Mouse (Mus musculus) right cerebral cortex, postnatal 25 days (tissue): ENCODE measurements around the gene Lgmn.

Experiments
- DNase-seq: peaks from one replicate; pipeline ENCODE4 v3.0.0; 2022

Lgmn gene

GRCm38 (mm10) chr12:102439632-102440023 lies at the start of gene Lgmn:
Gene Lgmn (minus strand): TSS chr12:102439813.
- peak; percentile 98 for DNase-seq

- no peak for DNase-seq
Observed at GRCm38 (mm10) chr12:102484946-102485345, 45.3 kb upstream of the Lgmn start.

GRCm38 (mm10) chr12:102480481-102480880 lies 40.9 kb upstream of the Lgmn start:
- DNase-seq: no peak

DNA sequence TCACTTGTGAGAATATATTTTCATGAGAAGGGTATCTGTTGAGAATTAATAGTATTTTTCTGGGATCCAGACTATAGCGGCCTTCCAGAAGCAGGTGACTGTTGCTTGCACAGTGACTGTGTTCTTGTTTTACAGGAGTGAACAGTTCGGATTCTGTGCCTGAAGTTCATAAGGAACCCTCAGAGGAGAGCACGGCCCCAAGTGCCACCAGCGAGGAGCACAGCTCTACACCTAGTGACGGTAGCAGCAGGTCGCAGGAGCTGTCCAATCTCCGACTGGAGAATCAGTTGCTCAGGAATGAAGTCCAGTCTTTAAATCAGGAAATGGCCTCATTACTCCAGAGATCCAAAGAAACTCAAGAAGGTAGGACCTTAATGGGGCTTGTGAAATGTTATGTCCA lies 34.8 kb upstream of the Lgmn start:
- DNase-seq: no peak

DNA sequence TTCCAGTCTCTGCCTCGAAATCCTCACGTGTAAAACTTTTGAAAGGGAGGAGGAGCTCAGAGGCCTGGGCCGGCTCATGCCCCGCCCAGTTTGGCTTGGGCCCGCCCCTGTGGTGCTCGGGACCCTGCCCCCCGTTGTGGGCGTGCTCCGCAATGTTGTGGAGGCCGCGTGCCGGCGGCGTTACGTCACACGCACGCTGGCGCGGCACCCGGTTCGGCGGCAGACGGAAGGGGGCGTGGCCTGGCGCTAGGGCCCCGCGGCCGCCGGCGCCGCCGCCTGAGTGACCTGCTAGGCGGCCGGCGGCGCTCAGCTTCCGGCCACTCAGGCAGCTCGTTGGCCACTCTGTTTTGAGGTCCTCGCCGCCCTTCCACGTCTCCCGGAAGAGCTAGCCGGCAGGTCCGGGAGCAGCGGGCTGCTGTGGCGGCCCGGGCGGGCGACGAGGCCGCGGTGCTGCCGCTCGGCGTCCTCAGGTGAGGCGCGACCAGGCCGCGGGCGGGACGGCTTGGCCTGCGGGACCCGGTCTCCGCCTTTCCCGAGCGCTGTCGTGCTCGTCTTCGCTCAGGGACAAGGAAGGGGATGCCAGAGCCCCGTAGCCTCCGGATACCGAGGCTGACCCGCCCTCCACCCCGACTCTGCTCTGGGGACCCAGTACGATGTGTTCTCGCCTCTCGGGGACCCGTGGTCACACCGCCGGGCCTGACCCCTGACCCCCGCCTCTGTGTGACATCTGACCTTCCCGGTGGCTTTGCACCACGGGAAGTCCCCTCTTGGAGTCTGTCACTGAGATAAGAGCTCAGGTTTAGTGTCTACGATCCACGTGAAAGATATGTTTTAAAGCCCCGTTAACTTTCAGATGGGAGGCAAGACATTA lies 29.5 kb upstream of the Lgmn start, which contains the start of gene Golga5:
Gene Golga5, plus strand, starts transcription at position 242 of the 871 bp plus-strand sequence.
- peak; percentile 98 for DNase-seq

DNA sequence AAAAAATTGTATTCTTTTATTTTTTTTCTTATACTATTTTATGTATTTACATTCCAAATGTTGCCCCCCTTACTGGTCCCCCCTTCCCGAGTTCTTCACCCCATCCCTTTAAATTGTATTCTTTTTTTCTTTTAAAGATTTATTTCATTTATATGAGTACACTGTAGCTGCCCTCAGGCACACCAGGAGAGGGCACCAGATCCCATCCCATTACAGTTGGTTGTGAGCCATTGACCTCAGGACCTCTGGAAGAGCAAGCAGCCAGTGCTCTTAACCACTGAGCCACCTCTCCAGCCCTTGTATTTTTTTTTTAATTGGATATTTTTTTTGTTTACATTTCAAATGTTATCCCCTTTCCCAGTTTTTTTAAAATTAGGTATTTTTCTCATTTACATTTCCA lies 28.5 kb upstream of the Lgmn start:
- DNase-seq: no peak

DNA sequence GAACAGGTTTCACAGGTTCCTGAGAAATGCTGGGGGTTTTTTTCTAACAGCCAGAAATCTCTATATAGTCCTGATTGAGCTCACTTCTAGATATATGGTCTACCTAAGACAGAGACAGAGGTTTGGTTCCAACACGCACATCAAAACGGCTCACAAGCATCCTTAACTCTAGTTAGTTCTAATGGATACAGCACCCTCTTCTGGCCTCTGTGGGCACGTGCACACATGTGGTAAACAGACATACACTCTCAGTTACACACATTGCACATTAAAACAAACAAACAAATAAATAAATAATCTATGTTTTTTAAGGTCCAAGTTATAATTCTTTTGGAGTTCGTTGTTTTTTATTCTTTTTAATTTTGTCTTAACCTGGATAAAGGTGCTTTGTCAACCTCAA lies 25.0 kb upstream of the Lgmn start:
- DNase-seq: no peak

- DNase-seq: no peak
Observed at GRCm38 (mm10) chr12:102461177-102461576, 21.6 kb upstream of the Lgmn start.

DNA sequence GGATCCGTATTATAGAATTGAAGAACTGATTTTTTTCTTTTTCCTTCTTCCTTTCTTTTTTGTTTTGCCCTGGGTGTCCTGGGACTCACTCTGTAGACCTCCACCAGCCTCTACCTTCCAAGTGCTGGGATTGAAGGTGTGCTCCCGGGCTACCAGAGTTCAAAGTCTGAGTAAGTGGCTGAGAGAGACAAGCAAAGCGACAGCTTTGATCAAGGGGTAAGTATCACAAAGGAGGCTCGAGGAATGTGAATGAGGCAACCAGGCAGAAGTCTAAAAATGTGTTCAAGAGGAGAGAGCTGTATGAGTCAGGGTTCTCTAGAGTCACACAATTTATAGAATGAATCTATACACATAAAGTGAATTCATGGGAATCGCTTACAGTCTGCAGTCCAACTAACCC lies 20.4 kb upstream of the Lgmn start:
- no peak for DNase-seq

GRCm38 (mm10) chr12:102456467-102457193 lies 17.0 kb upstream of the Lgmn start:
- DNase-seq: no peak

DNA sequence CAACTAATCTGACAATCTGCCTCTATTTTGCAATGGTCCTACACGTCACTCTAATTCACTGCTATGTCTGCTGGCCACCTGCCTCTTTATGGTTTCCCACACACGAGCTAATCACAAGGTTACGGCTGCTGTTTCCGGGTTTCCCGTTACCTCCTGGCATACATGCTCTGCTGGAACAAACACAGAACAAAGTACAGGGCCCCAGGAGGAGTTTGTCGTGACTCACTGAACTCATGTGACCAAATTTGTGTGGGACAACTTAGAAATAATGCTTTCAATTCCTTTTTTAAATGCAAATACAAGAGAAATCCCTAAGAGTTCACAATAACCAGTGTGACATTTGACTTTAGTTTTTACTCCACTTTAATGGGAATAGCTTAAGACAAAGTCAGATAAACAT lies 14.0 kb upstream of the Lgmn start:
- no peak for DNase-seq

GRCm38 (mm10) chr12:102451126-102451851 lies 11.7 kb upstream of the Lgmn start:
- DNase-seq: no peak

DNA sequence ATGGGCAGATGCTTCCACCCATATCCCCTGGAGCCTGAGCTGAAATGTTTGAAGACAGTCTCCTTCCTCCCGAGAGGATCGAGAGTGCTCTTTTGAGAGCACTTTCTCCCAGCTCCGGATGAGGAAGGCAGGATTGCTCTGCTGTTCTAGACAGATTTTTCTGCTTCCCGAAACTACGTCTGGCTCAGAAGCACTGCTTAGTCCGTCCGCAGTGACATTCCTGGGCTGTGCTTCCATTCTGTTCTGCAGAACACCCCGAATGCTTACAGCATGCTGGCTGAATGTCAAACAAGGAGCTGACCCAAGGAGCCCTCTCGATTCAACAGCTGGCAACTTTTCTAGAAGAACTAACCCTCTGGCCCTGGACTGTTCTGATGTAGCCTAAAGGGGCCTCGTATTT lies 10.8 kb upstream of the Lgmn start:
- DNase-seq: no peak

DNA sequence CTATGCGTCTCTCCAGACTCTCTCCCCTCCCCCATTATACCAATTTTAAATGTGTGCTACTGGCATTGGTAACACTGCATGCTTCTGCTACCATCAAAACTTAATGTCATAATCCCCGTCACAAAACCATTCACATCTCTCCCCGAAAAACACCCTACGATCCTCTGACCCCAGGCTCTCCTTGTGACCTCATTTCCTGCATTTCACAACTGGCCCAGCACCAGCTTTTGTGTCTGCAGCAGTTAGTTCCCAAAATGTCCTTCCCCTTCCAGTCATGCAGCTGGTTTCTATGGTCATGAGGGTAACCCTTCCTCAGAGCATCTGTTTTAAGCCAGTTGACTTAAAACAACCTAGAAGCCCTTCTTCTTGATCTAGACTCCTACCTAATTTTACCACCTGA lies 5.8 kb upstream of the Lgmn start:
- no peak for DNase-seq

GRCm38 (mm10) chr12:102443676-102444075 lies 4.1 kb upstream of the Lgmn start:
- no peak for DNase-seq

GRCm38 (mm10) chr12:102442639-102443038 lies 3.0 kb upstream of the Lgmn start:
- no peak for DNase-seq

DNA sequence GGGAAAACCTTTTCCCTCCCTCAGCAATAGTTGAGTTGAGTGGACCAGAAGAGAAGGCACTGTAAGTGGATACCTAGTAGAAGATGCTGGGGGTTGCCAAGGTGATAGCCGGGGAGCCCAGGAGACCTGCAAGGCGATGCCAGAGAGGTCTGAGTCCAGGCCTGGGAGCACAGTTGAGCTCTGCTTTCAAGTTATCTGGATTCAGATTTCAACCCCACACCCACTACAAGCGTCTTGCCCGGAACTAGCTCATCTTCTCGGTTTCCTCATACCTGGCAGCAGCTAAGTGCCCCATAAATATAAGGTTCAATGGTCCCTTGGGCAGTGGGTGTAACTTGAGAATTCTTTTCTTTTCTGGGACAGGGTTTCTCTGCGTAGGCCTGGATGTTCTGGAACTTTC lies 1.5 kb upstream of the Lgmn start:
- DNase-seq: no peak

DNA sequence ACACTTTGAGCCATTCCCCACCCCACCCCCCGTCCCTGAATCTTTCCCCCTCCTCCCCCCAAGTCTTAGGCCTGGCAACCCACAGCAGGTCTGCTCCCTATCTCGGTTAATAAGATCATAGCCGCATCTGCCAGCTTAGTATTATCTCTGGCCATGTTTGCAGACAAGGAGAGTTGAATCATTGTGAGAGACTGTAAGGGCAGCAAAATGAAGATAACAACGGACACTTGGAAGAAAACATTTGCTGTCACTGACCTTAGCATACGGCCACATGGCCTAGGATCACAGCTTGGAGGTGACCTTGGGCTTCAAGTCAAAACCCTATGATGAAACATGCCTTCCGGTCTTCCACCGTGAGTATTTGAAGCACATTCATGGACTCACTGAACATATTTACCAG lies 938 bp upstream of the Lgmn start:
- DNase-seq: no peak

DNA sequence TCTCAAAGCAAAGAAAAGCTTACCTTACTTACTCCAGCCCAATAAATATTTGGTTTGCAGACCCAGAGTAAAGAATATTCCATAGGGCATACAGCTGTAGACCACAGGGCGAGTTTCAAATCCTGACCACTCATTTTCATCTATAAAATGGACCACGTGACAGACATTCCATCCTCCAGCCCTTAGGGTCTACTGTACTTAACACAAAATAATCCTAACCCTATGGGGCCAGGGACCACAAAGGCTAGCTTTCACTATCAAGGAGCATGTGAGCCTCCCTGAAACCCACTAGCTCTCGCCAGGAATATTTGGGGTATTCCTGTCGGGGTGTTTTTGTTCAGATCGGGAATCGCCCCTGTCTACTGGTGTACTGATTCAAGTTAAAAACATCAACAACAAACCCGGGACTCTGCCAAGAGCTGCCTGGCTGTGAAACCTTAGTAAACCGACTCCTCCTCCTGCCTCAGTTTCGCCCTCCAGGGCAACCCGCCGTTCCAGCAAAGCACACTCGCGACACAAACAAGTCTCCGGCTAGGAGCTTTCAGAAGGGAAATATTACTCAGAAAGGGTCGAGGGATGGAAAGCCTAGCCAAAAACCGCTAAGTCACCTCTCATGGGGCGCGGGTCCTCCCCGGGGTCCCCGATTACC lies 506 bp downstream of the Lgmn start:
- no peak for DNase-seq

DNA sequence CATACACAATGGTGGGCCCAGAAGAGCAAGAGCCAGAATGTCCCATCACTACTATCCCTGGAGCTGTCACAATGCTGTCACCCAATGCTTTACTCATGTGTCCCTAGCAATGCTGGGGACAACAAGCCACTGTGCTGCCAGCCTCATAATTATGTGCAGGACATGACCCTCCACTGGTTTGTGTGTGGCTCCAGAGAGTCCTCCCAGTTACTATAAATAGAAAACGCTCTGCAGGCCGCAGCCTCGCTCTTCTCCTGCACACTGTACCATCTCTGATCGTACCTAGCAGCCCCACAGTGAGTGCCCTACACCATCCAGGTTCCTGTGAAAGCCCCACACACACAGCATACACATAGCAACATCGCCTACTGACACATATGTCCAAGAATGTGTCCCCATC lies 1.7 kb downstream of the Lgmn start:
- DNase-seq: no peak

DNA sequence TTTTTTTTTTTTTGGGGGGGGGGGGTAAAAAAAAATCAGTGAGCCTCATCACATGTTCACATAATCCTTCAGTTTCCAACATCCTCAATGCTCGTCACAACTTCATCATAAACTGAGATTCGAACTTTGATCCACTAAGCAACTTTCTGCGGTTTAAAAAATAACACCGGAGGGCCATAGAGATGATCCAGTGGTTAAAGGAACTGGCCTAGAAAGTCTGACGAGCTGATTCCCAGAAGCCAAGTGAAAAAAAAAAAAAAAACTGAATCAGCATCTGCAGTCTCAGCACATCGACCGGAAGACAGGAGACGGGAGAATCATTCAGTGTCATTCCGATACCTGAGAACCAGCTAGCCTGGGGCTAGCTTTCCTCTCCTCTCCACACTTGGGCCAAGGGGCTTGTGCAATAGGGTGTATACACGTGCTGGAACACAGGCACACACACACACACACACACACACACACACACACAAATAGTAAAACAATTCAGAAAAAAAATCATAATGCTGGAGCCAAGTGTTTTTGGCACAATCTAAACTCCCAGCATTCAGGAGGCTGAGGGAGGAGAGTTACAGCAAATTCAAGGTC lies 2.6 kb downstream of the Lgmn start:
- DNase-seq: no peak

GRCm38 (mm10) chr12:102434107-102434506 lies 5.5 kb downstream of the Lgmn start:
- no peak for DNase-seq

GRCm38 (mm10) chr12:102432238-102432637 lies 7.4 kb downstream of the Lgmn start:
- DNase-seq: no peak
